Mouse (Mus musculus) ES-Bruce4 (cell line): ENCODE results near the gene Phyh.

ENCODE experiments used
- CTCF ChIP-seq: IDR thresholded peaks from one replicate; pipeline ENCODE4 v1.8.1; 2011; ENCODE audit warnings: low read depth, low read length
- POLR2A ChIP-seq: IDR thresholded peaks from one replicate; pipeline ENCODE4 v1.8.1; 2011; ENCODE audit warnings: low read length; ENCODE audit not compliant: insufficient read depth

GRCm38 (mm10) chr2:4908771-4909315 is 10.0 kb upstream of the Phyh start:
- TF ChIP-seq CTCF (no peak), POLR2A (no peak)
